Mouse (Mus musculus): Measurements from ENCODE around the gene Slc38a8. TPM values are rescaled to one million over a fixed set of nuclear protein-coding genes. Genes with fewer than 3 reads are reported as not detected.

Slc38a8 gene
- not detected for total RNA-seq (2022)

- DNase-seq (ENCODE audit: low spot score), result no peak
Measured at GRCm38 (mm10) chr8:119501598-119501997, at the start of gene Slc38a8. Slc38a8 (minus strand) TSS chr8:119501698.

- DNase-seq (ENCODE audit: low spot score), result no peak
Measured at GRCm38 (mm10) chr8:119548560-119549113, 47.1 kb upstream of the Slc38a8 start.

DNA sequence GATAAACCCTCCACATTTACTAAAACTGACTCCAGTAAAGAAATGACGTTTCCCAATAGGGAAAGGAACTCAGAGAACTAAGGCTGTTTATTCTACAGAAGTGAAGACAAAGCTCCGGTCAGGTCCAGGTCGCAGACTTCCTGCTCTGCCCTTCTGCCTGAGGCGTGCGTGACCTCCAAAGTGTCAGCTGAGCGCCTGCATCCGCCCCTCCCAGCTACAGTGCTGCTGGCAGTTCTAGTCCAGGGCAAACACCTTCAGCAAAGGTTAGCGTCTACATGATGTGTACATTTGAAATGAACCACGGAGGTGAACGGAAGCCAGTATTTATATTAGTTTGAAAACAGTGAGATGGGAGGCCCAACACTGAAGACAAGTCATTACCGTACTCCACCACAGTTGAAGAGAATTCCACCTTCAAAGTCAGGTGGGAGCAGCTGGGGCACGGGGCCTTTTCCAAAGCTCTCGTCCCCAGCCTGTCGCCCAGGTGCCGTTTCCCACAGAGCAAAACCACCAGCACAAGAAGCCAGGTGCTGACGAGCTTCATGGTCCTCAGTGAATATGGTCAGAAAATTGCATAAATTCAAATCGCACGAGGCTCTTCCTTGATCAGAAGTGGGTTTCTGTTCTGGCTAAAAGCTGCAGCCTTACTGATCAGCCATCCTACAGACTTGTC, 45.7 kb upstream of the Slc38a8 start:
- DNase-seq (ENCODE audit: low spot score), result no peak

- no peak for DNase-seq (ENCODE audit: low spot score)
Measured at GRCm38 (mm10) chr8:119545791-119546190, 44.3 kb upstream of the Slc38a8 start.

- DNase-seq (ENCODE audit: low spot score), result no peak
Measured at GRCm38 (mm10) chr8:119545180-119545579, 43.7 kb upstream of the Slc38a8 start.

DNA sequence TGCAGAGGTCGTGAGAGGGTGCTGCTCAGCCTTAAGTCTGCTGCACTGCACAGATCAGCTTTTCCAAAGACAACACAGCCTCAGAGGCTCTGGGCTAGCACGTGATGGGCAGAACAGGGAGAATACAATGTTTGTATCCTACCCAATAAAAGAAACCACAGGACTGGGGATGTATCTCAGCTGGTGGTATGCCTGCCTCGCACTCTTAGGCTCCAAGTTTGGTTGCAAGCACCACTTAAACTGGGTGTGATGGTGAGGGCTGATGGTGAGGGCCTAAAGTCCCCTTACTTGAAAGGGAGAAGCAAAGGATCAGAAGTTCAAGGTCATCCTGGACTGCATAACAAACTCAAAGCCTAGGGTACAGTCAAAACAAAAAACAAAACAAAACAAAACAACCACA, 43.1 kb upstream of the Slc38a8 start:
- DNase-seq (ENCODE audit: low spot score), result no peak

DNA sequence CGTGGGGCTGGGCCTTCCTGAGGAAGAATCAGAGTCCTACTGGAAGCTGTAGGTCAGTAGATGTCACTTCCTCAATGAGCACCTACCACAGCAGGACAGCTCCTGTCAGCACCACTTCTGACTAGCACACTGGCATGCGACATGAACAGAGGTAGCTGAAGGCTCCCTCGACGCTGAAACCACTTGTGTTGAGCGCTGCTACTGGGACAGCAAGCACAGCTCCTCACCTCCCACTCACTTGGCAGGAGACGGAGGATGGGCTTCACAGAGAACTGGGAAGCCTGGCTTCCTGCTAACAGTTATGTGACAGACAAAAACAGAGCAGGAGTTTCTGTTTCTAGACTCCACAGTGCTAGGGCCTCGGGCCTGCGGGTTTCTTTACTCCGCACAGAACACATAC, 30.5 kb upstream of the Slc38a8 start:
- no peak for DNase-seq (ENCODE audit: low spot score)

DNA sequence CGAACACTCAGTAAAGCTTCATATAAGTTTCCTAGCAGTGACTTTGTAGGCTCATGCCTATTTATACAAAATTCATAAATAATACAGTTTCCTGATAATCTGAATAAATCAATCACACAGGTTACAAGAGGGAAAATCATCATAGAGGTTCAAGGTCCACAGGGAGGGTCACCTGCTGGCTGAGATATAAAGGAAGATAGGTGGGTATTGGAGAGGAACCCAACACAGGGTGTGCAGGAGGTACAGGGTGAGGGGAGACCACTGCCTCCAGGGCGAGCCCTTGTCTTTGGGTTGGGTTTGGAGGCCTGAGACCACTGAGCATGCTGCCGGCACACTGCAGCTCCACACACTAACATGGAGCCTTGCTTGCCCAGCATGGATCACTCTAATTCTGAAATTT, 29.9 kb upstream of the Slc38a8 start:
- DNase-seq (ENCODE audit: low spot score), result no peak

DNA sequence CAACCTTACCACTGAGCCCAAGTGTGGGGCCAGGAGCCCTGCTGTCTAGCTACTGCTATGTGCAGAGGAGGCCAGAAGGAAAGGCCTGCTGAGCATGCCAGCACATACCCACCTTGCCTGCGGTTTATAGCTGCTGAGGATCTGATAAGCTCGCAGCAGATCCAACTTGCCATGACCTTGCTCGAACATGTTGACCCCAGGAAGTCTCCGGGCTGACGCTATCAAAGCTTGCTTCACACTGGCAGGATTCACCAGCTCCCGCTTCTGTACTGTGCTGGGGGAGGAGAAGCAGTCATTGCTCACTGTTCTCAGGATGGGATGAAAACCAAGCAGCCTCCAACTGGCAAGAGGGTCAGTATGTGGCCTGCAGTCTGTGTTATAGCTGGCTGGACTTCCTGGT, 29.4 kb upstream of the Slc38a8 start:
- no peak for DNase-seq (ENCODE audit: low spot score)

GRCm38 (mm10) chr8:119528762-119529161, 27.3 kb upstream of the Slc38a8 start:
- DNase-seq (ENCODE audit: low spot score), result no peak

- DNase-seq (ENCODE audit: low spot score), result no peak
Measured at GRCm38 (mm10) chr8:119520102-119520501, 18.6 kb upstream of the Slc38a8 start.

DNA sequence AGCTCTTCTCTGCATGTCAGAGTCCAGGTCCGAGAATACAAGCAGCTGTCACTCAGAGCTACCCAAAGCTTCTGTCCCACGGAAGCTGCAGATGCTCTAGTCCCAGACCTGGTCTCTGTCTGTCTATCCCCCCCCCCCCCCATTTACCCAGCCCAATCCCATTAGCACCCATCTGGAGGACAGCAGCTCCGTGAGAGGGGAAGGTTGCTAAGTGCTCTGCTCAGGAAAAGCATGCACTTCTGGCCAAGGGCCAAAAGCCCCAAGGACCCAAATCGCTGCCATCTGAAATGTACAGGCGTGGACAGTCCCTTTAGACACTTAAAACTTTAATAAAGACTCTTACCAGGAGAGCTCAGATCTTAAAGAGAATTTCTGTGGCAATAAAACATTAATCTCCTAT, 15.2 kb upstream of the Slc38a8 start:
- no peak for DNase-seq (ENCODE audit: low spot score)

DNA sequence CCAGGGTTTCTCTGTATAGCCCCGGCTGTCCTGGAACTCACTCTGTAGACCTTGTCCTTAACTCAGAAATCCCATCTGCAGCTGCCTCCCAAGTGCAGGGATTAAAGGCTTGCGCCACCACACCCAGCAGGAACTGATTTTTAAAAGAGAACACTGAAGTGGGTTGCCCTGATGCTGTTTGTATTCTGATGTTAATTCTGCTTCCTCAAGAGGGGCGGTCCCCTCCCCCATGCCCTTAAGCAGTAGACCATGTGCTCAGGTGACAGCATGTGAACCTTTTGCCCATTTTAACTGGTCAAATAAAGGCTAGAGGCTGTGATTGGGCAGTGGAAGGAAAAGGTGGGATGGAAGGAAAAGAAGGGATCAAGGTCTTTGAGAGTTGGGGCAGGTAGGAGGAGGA, 14.3 kb upstream of the Slc38a8 start:
- no peak for DNase-seq (ENCODE audit: low spot score)

GRCm38 (mm10) chr8:119514940-119515339, 13.4 kb upstream of the Slc38a8 start:
- no peak for DNase-seq (ENCODE audit: low spot score)

- no peak for DNase-seq (ENCODE audit: low spot score)
Measured at GRCm38 (mm10) chr8:119513405-119513804, 11.9 kb upstream of the Slc38a8 start.

GRCm38 (mm10) chr8:119511722-119512121, 10.2 kb upstream of the Slc38a8 start:
- no peak for DNase-seq (ENCODE audit: low spot score)

- no peak for DNase-seq (ENCODE audit: low spot score)
Measured at GRCm38 (mm10) chr8:119510471-119510870, 9.0 kb upstream of the Slc38a8 start.

GRCm38 (mm10) chr8:119506106-119506505, 4.6 kb upstream of the Slc38a8 start:
- DNase-seq (ENCODE audit: low spot score), result no peak

DNA sequence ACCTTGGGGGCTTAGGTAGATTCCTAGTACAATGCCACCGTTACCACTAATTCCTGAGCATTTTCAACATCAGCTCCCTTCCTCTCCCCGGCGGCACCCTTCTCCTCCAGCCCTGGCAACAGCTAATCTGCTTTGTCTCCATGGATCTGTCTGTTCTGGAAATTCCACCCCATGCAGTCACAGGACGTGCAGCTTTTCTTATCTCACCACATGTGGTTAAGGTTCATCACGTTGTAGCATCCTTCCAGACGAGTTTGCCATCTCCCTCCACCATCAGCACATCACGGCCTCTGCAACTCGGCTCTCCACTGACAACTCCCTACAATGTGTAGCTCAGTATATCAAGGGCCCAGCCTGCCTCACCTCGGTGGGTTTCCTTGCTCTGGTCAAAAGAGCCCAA, 4.0 kb upstream of the Slc38a8 start:
- no peak for DNase-seq (ENCODE audit: low spot score)

- DNase-seq (ENCODE audit: low spot score), result no peak
Measured at GRCm38 (mm10) chr8:119503191-119503767, 1.8 kb upstream of the Slc38a8 start.

DNA sequence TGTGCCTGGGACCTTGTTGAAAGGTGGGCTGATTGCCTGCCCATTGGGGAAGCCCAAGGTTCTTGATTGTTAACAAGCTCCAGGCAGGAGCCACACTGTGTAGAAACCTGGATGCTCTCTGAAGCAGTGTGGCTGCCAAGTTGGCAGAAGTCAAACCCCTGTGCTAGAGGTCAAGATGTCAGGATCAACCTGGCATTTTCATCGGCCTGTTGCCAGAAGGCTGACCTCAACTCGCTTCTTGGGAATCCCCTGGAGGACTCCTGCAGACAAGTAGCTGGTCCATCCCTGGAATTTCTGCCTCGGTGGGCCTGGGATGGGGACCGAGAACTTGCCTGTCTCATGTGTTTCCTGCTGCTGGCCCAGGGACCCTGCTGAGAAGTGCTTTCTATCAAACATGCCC, 613 bp upstream of the Slc38a8 start:
- no peak for DNase-seq (ENCODE audit: low spot score)

- DNase-seq (ENCODE audit: low spot score), result no peak
Measured at GRCm38 (mm10) chr8:119499836-119500235, 1.7 kb downstream of the Slc38a8 start.

- peak; percentile 19 for DNase-seq (ENCODE audit: low spot score)
Measured at GRCm38 (mm10) chr8:119496848-119497247, 4.7 kb downstream of the Slc38a8 start.
